28 mouse cellular contexts compared by ENCODE assay signal in the genomic region with DNA sequence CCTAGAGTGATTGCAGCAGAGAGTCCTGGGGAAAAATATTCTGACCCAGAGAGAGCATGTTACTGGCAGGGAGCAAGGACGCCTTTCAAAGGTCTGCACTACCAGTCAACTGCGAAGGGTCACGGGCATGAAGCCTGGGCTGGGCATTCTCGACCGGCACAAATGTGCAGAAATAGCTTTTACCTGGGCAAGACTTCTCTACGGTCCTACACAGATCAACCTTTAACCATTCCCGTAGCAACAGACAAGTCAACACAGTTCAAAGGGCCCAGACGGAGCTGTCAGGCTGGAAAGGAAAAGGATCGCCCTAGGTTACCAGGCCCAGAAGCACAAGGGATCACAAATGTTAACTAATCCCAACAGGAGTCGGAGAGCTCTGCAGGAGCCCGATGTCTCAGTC. TPM values are rescaled to one million over a fixed set of nuclear protein-coding genes. Genes with fewer than 3 reads are reported as not detected.
DNase-seq lines count a peak whose midpoint lies in the region; ATAC-seq and TF ChIP-seq lines count a peak whose summit lies in the region.
"Had no signal": no experiment of that assay in that cellular context is flagged by ENCODE, and none has a peak within 500 bp of the region (broad histone marks: within the 10 kb centered on the region; RNA-seq: fewer than 3 reads in every experiment).

No protein-coding gene starts in this region.

- DNase-seq in kidney, adult 2 months: peak; percentile 87
- DNase-seq in kidney, postnatal 0 days (ENCODE audit: low spot score): peak; percentile 14
- peak; percentile 22 for DNase-seq in yolk sac, embryonic 10.5 days (ENCODE audit: low spot score)
- no peak for DNase-seq in frontal cortex, postnatal 36 days (ENCODE audit: low spot score in 2 of 2)
- no peak for DNase-seq in testis, postnatal 10 days (ENCODE audit: low spot score)
- DNase-seq: adrenal gland, adult 2 months; adrenal gland, postnatal 36 days; cerebellum, adult 18-20 months; cerebellum, postnatal 14 days; gastrocnemius, postnatal 25 days; heart, adult 11 months; lung, embryonic 14.5 days; lung, postnatal 14 days; midbrain, embryonic 14.5 days; spleen, adult 18-20 months had no signal

- 0 out of 2 replicates have a peak, but pooled peaks cover 3% of the 10 kb centered on the region for H3K36me3 ChIP-seq in intestine, embryonic 16.5 days (ENCODE audit: control insufficient read depth, insufficient read depth, low read length)
- 0 out of 2 replicates have a peak, but pooled peaks cover 6% of the 10 kb centered on the region for H3K36me3 ChIP-seq in intestine, embryonic 15.5 days
- H3K36me3 ChIP-seq in kidney, adult 2 months (ENCODE audit: control insufficient read depth, insufficient read depth, low read length): no peaks in the 10 kb centered on the region; the same call in 1 of the 2 replicates
- H3K36me3 ChIP-seq in kidney, postnatal 0 days (ENCODE audit: insufficient read depth, low read length): no peaks in the 10 kb centered on the region
- H3K36me3 ChIP-seq: embryonic facial prominence, embryonic 15.5 days; limb, embryonic 10.5 days had no signal

- H3K4me3 ChIP-seq in intestine, embryonic 16.5 days (ENCODE audit: low read length): no peak overlapping the region
- no peak overlapping the region for H3K4me3 ChIP-seq in intestine, embryonic 15.5 days (replicated peaks)
- no peak overlapping the region for H3K4me3 ChIP-seq in kidney, adult 2 months (ENCODE audit: insufficient read depth, low read depth, low read length)
- no peak overlapping the region for H3K4me3 ChIP-seq in kidney, postnatal 0 days (replicated peaks; ENCODE audit: low read depth, low read length)
- H3K4me3 ChIP-seq: embryonic facial prominence, embryonic 10.5 days; embryonic facial prominence, embryonic 15.5 days; forebrain, embryonic 12.5 days; heart, embryonic 10.5 days; heart, embryonic 15.5 days; limb, embryonic 10.5 days; limb, embryonic 15.5 days; liver, embryonic 15.5 days had no signal

- no peak for TF ChIP-seq POLR2A in kidney, adult 2 months (IDR thresholded peaks at IDR 0.05; ENCODE audit: low read depth, low read length)

- H3K27me3 ChIP-seq in intestine, embryonic 16.5 days (replicated peaks; ENCODE audit: control insufficient read depth, insufficient read depth, low read length): no peaks in the 10 kb centered on the region
- H3K27me3 ChIP-seq in intestine, embryonic 15.5 days (replicated peaks): no peaks in the 10 kb centered on the region
- no peaks in the 10 kb centered on the region for H3K27me3 ChIP-seq in kidney, adult 2 months (replicated peaks; ENCODE audit: control insufficient read depth, insufficient read depth, low read length)
- H3K27me3 ChIP-seq in kidney, postnatal 0 days (ENCODE audit: insufficient read depth, low read length): no peaks in the 10 kb centered on the region
- H3K27me3 ChIP-seq: CH12.LX; embryonic facial prominence, embryonic 15.5 days; forebrain, embryonic 12.5 days; heart, embryonic 15.5 days; limb, embryonic 15.5 days; liver, embryonic 15.5 days had no signal

- no peaks in the 10 kb centered on the region for H3K4me1 ChIP-seq in intestine, embryonic 16.5 days (ENCODE audit: control insufficient read depth, insufficient read depth, low read length)
- peaks cover 3% of the 10 kb centered on the region; the same call in 1 of the 2 replicates for H3K4me1 ChIP-seq in intestine, embryonic 15.5 days (replicated peaks)
- no peaks in the 10 kb centered on the region for H3K4me1 ChIP-seq in kidney, adult 2 months (ENCODE audit: control insufficient read depth, insufficient read depth, low read length)
- H3K4me1 ChIP-seq in kidney, postnatal 0 days (replicated peaks; ENCODE audit: insufficient read depth, low read length): no peaks in the 10 kb centered on the region
- H3K4me1 ChIP-seq: forebrain, embryonic 12.5 days; limb, embryonic 10.5 days; liver, embryonic 15.5 days had no signal

- 66% methylated on average over 11 of the region's 11 CpGs for WGBS in intestine, embryonic 16.5 days
- WGBS in intestine, embryonic 15.5 days: 66% methylated on average over 11 of the region's 11 CpGs
- 48% methylated on average over 11 of the region's 11 CpGs for WGBS in kidney, adult 2 months
- 59% methylated on average over 11 of the region's 11 CpGs for WGBS in kidney, postnatal 0 days

- ATAC-seq in intestine, embryonic 16.5 days: peak; percentile 68
- ATAC-seq in intestine, embryonic 15.5 days: no peak; the same call in 1 of the 2 replicates
- ATAC-seq in kidney, postnatal 0 days (replicated peaks; ENCODE audit: low FRiP score, low read depth): 0 out of 2 replicates have a peak, but pooled peaks have one; percentile 21
- ATAC-seq: activated CD4-positive, CD25-positive, alpha-beta regulatory T cell, adult 4 months; hindbrain, embryonic 16.5 days had no signal

- no peak overlapping the region for H3K9ac ChIP-seq in intestine, embryonic 16.5 days (ENCODE audit: low read depth, low read length)
- H3K9ac ChIP-seq in intestine, embryonic 15.5 days: no peak overlapping the region
- no peak overlapping the region for H3K9ac ChIP-seq in kidney, postnatal 0 days (ENCODE audit: low read depth, low read length)
- H3K9ac ChIP-seq: embryonic facial prominence, embryonic 15.5 days; forebrain, embryonic 12.5 days; heart, embryonic 15.5 days; limb, embryonic 15.5 days; liver, embryonic 15.5 days; lung, embryonic 14.5 days had no signal

- no peak for TF ChIP-seq CTCF in kidney, adult 2 months (conservative IDR thresholded peaks at IDR 0.05; ENCODE audit: insufficient read depth, insufficient read length, low read depth, low read length)
- TF ChIP-seq CTCF in kidney, postnatal 0 days (IDR thresholded peaks at IDR 0.05; ENCODE audit: low read depth): no peak

- H3K9me3 ChIP-seq in intestine, embryonic 16.5 days (ENCODE audit: control insufficient read depth, low read length): no peaks in the 10 kb centered on the region
- no peaks in the 10 kb centered on the region for H3K9me3 ChIP-seq in intestine, embryonic 15.5 days
- no peaks in the 10 kb centered on the region for H3K9me3 ChIP-seq in kidney, postnatal 0 days (replicated peaks; ENCODE audit: low read length)
- H3K9me3 ChIP-seq: embryonic facial prominence, embryonic 10.5 days; embryonic facial prominence, embryonic 15.5 days; forebrain, embryonic 12.5 days; heart, embryonic 10.5 days; heart, embryonic 15.5 days; limb, embryonic 10.5 days; limb, embryonic 15.5 days; liver, embryonic 15.5 days had no signal

- no peak overlapping the region for H3K4me2 ChIP-seq in intestine, embryonic 16.5 days (ENCODE audit: low read depth, low read length)
- H3K4me2 ChIP-seq in intestine, embryonic 15.5 days (replicated peaks): no peak overlapping the region
- H3K4me2 ChIP-seq in kidney, postnatal 0 days (ENCODE audit: low read length): no peak overlapping the region
- H3K4me2 ChIP-seq: embryonic facial prominence, embryonic 15.5 days; forebrain, embryonic 12.5 days; heart, embryonic 15.5 days; limb, embryonic 15.5 days; liver, embryonic 15.5 days; lung, embryonic 14.5 days had no signal

- H3K27ac ChIP-seq in intestine, embryonic 16.5 days (ENCODE audit: low read length): no peak overlapping the region; the same call in 1 of the 2 replicates
- no peak overlapping the region for H3K27ac ChIP-seq in intestine, embryonic 15.5 days
- no peak overlapping the region for H3K27ac ChIP-seq in kidney, adult 2 months (ENCODE audit: insufficient read depth, low read depth, low read length)
- H3K27ac ChIP-seq in kidney, postnatal 0 days: no peak overlapping the region
- H3K27ac ChIP-seq: embryonic facial prominence, embryonic 10.5 days; embryonic facial prominence, embryonic 15.5 days; forebrain, embryonic 12.5 days; heart, embryonic 10.5 days; heart, embryonic 15.5 days; limb, embryonic 10.5 days; limb, embryonic 15.5 days; liver, embryonic 15.5 days had no signal

RNA-seq across cellular contexts. Expression of gene Ankrd37, which starts 30.7 kb away (rescaled TPM):
- 31.7 and 43.8 TPM in 2 replicates for polyA plus RNA-seq in intestine, embryonic 16.5 days (2015; fragmentation: Nextera tagmentation; extraction: Ambion mirVana)
- polyA plus RNA-seq in intestine, embryonic 15.5 days (2015; fragmentation: Nextera tagmentation; extraction: Ambion mirVana): 37.7 and 42.0 TPM in 2 replicates
- 1.5 and 1.8 TPM in 2 replicates for polyA plus RNA-seq in kidney, adult 2 months (2012; rRNA removed)
- 15.9 and 17.4 TPM in 2 replicates for polyA plus RNA-seq in kidney, postnatal 0 days (2015; fragmentation: Nextera tagmentation; extraction: Ambion mirVana)

RNA-seq across cellular contexts. Expression of gene Lrp2bp, which starts 37.1 kb away (rescaled TPM):
- polyA plus RNA-seq in intestine, embryonic 16.5 days (2015; fragmentation: Nextera tagmentation; extraction: Ambion mirVana): 0.38 and 1.0 TPM in 2 replicates
- polyA plus RNA-seq in intestine, embryonic 15.5 days (2015; fragmentation: Nextera tagmentation; extraction: Ambion mirVana): 0.53 and 0.54 TPM in 2 replicates
- 0.17 and 0.18 TPM in 2 replicates for polyA plus RNA-seq in kidney, adult 2 months (2012; rRNA removed)
- polyA plus RNA-seq in kidney, postnatal 0 days (2015; fragmentation: Nextera tagmentation; extraction: Ambion mirVana): 0.45 and 0.66 TPM in 2 replicates
- polyA plus RNA-seq: adrenal gland, adult 2 months had no signal

Comparison
In these comparisons a context has a peak if more than half of its experiments do, and no peak if none do; other contexts are left out.
1. DNase-seq: peak in kidney, adult 2 months (single experiment), kidney, postnatal 0 days (single experiment) and yolk sac, embryonic 10.5 days (single experiment); none in frontal cortex, postnatal 36 days (0 of 2) and testis, postnatal 10 days (single experiment).